In genomic region chr11:94958065-94958858, GRCm38 (mm10) we compare ENCODE assay signal across 8 mouse cellular contexts. TPM values are rescaled to one million over a fixed set of nuclear protein-coding genes. Genes with fewer than 3 reads are reported as not detected.
DNase-seq lines count a peak whose midpoint lies in the region; ATAC-seq and TF ChIP-seq lines count a peak whose summit lies in the region.

No protein-coding gene starts in this region.

- peak; percentile 82 for DNase-seq in urinary bladder, postnatal 14 days (ENCODE audit: low spot score)
- no peak for DNase-seq in urinary bladder, postnatal 10 days (ENCODE audit: low spot score)
- DNase-seq in embryo, embryonic 11 days: peak; percentile 38
- DNase-seq in heart, adult 8-10 months (ENCODE audit: low spot score): peak; percentile 91
- peak; percentile 95 for DNase-seq in kidney, adult 2 months
- peak; percentile 79 for DNase-seq in lung, postnatal 0 days (ENCODE audit: low spot score)
- no peak for DNase-seq in spleen, postnatal 4 days (ENCODE audit: low spot score in 2 of 2)

- TF ChIP-seq POLR2A in kidney, adult 2 months (IDR thresholded peaks at IDR 0.05; ENCODE audit: low read depth, low read length): peak; percentile 15
- no peak; the same call in 1 of the 2 replicates for TF ChIP-seq POLR2A in small intestine, adult 2 months (IDR thresholded peaks at IDR 0.05; ENCODE audit: low read depth, low read length)

- H3K27me3 ChIP-seq in kidney, adult 2 months (replicated peaks; ENCODE audit: control insufficient read depth, insufficient read depth, low read length): no peaks in the 10 kb centered on the region
- H3K27me3 ChIP-seq in lung, postnatal 0 days (replicated peaks; ENCODE audit: insufficient read depth, low read length): no peaks in the 10 kb centered on the region
- H3K27me3 ChIP-seq in small intestine, adult 2 months (ENCODE audit: control insufficient read depth, insufficient read depth, low read length): no peaks in the 10 kb centered on the region

- H3K4me1 ChIP-seq in kidney, adult 2 months (ENCODE audit: control insufficient read depth, insufficient read depth, low read length): peaks cover 7% of the 10 kb centered on the region; the same call in 1 of the 2 replicates
- no peaks in the 10 kb centered on the region for H3K4me1 ChIP-seq in lung, postnatal 0 days (ENCODE audit: insufficient read depth, low read depth, low read length)
- H3K4me1 ChIP-seq in small intestine, adult 2 months (ENCODE audit: control insufficient read depth, insufficient read depth, insufficient read length, low read length): peaks cover 15% of the 10 kb centered on the region; the same call in 1 of the 2 replicates

- 7% methylated on average over 8 of the region's 8 CpGs for WGBS in kidney, adult 2 months
- WGBS in lung, postnatal 0 days: 8% methylated on average over 8 of the region's 8 CpGs
- WGBS in small intestine, adult 2 months: 7% methylated on average over 8 of the region's 8 CpGs

- no peaks in the 10 kb centered on the region for H3K36me3 ChIP-seq in kidney, adult 2 months (ENCODE audit: control insufficient read depth, insufficient read depth, low read length)
- H3K36me3 ChIP-seq in lung, postnatal 0 days (ENCODE audit: insufficient read depth, low read length): no peaks in the 10 kb centered on the region
- H3K36me3 ChIP-seq in small intestine, adult 2 months (ENCODE audit: control insufficient read depth, insufficient read depth, low read length): no peaks in the 10 kb centered on the region

- H3K9ac ChIP-seq in lung, postnatal 0 days (replicated peaks; ENCODE audit: low read depth): no peak overlapping the region

- no peak overlapping the region; the same call in 1 of the 2 replicates for H3K4me2 ChIP-seq in lung, postnatal 0 days (replicated peaks; ENCODE audit: low read depth, low read length)

- H3K9me3 ChIP-seq in lung, postnatal 0 days (ENCODE audit: low read length): no peaks in the 10 kb centered on the region

- peak; percentile 60 for TF ChIP-seq EP300 in lung, postnatal 0 days (IDR thresholded peaks at IDR 0.05)

- no peak for TF ChIP-seq CTCF in kidney, adult 2 months (conservative IDR thresholded peaks at IDR 0.05; ENCODE audit: insufficient read depth, insufficient read length, low read depth, low read length)
- TF ChIP-seq CTCF in lung, postnatal 0 days (IDR thresholded peaks at IDR 0.05): no peak
- no peak for TF ChIP-seq CTCF in small intestine, adult 2 months (IDR thresholded peaks at IDR 0.05; ENCODE audit: extremely low read depth, insufficient read length, insufficient replicate concordance, low read depth, low read length)

- peak overlapping the region; percentile 11; the same call in 1 of the 2 replicates for H3K4me3 ChIP-seq in kidney, adult 2 months (ENCODE audit: insufficient read depth, low read depth, low read length)
- H3K4me3 ChIP-seq in lung, postnatal 0 days (ENCODE audit: low read depth, low read length): no peak overlapping the region
- peak overlapping the region; percentile 36 for H3K4me3 ChIP-seq in small intestine, adult 2 months (ENCODE audit: low read depth, low read length)

- peak; percentile 86 for ATAC-seq in lung, postnatal 0 days

- H3K27ac ChIP-seq in kidney, adult 2 months (ENCODE audit: insufficient read depth, low read depth, low read length): peak overlapping the region; percentile 44; the same call in 1 of the 2 replicates
- peak overlapping the region; percentile 33 for H3K27ac ChIP-seq in lung, postnatal 0 days (ENCODE audit: low read length)
- H3K27ac ChIP-seq in small intestine, adult 2 months (ENCODE audit: insufficient read depth, low read depth, low read length): peak overlapping the region; percentile 70

RNA-seq across cellular contexts. Expression of gene Hils1, which starts 9.1 kb away (rescaled TPM):
- total RNA-seq in heart, adult 8-10 months (2022): not detected
- 0.56 TPM in 1 of 2 replicates, not detected in the other for polyA plus RNA-seq in kidney, adult 2 months (2012; rRNA removed)
- polyA plus RNA-seq in lung, postnatal 0 days (2015; fragmentation: Nextera tagmentation; extraction: Ambion mirVana): not detected in 2 replicates
- 0.14 TPM in 1 of 2 replicates, not detected in the other for polyA plus RNA-seq in small intestine, adult 2 months (2012; rRNA removed)

RNA-seq across cellular contexts. Expression of gene Sgca, which starts 17.9 kb away (rescaled TPM):
- total RNA-seq in heart, adult 8-10 months (2022): 100 to 1,000 TPM; 202 to 221 (median 208) TPM
- 5.0 and 23.9 TPM in 2 replicates for polyA plus RNA-seq in kidney, adult 2 months (2012; rRNA removed)
- polyA plus RNA-seq in lung, postnatal 0 days (2015; fragmentation: Nextera tagmentation; extraction: Ambion mirVana): 0.33 and 0.55 TPM in 2 replicates
- polyA plus RNA-seq in small intestine, adult 2 months (2012; rRNA removed): 1.7 and 3.7 TPM in 2 replicates

RNA-seq across cellular contexts. Expression of gene Col1a1, which starts 22.2 kb away (rescaled TPM):
- 10 to 100 TPM; 23.3 to 50.4 (median 39.8) TPM for total RNA-seq in heart, adult 8-10 months (2022)
- 25.3 and 29.6 TPM in 2 replicates for polyA plus RNA-seq in kidney, adult 2 months (2012; rRNA removed)
- polyA plus RNA-seq in lung, postnatal 0 days (2015; fragmentation: Nextera tagmentation; extraction: Ambion mirVana): 464 and 478 TPM in 2 replicates
- 49.0 and 51.1 TPM in 2 replicates for polyA plus RNA-seq in small intestine, adult 2 months (2012; rRNA removed)

RNA-seq across cellular contexts. Expression of gene Ppp1r9b, which starts 32.6 kb away (rescaled TPM):
- total RNA-seq in heart, adult 8-10 months (2022): 10 to 100 TPM; 43.9 to 47.4 (median 45.6) TPM
- 24.1 and 29.9 TPM in 2 replicates for polyA plus RNA-seq in kidney, adult 2 months (2012; rRNA removed)
- polyA plus RNA-seq in lung, postnatal 0 days (2015; fragmentation: Nextera tagmentation; extraction: Ambion mirVana): 9.8 and 11.5 TPM in 2 replicates
- polyA plus RNA-seq in small intestine, adult 2 months (2012; rRNA removed): 17.0 and 29.4 TPM in 2 replicates

RNA-seq across cellular contexts. Expression of gene Samd14, which starts 51.4 kb away (rescaled TPM):
- 1 to 10 TPM in 2 of 4 experiments, under 1 TPM in 2; 0.72 to 1.1 (median 0.96) TPM for total RNA-seq in heart, adult 8-10 months (2022)
- polyA plus RNA-seq in kidney, adult 2 months (2012; rRNA removed): 3.2 and 3.7 TPM in 2 replicates
- 5.4 and 5.8 TPM in 2 replicates for polyA plus RNA-seq in lung, postnatal 0 days (2015; fragmentation: Nextera tagmentation; extraction: Ambion mirVana)
- polyA plus RNA-seq in small intestine, adult 2 months (2012; rRNA removed): 3.3 and 7.2 TPM in 2 replicates

Comparison
In these comparisons a context has a peak if more than half of its experiments do, and no peak if none do; other contexts are left out.
1. DNase-seq: peak in urinary bladder, postnatal 14 days (single experiment), embryo, embryonic 11 days (single experiment), heart, adult 8-10 months (single experiment), kidney, adult 2 months (single experiment) and lung, postnatal 0 days (single experiment); none in urinary bladder, postnatal 10 days (single experiment) and spleen, postnatal 4 days (0 of 2).
2. Peak in every context shown above with its lines, with median percentiles within 50 percentile points of each other: H3K27ac ChIP-seq.